Mouse (Mus musculus): ENCODE measurements around the gene Pkhd1. TPM values are rescaled to one million over a fixed set of nuclear protein-coding genes. Genes with fewer than 3 reads are reported as not detected.

Pkhd1 gene
- polyA plus RNA-seq, 1 experiment from 2014 or later: not detected

GRCm38 (mm10) chr1:20017619-20018018, 600.2 kb downstream of the Pkhd1 start:
- no peak overlapping the region for H3K4me2 ChIP-seq
- no peaks in the 10 kb centered on the region for H3K9me3 ChIP-seq (ENCODE audit: control insufficient read depth, low read length)
- 89% methylated on average over 4 of the region's 4 CpGs for WGBS
- H3K36me3 ChIP-seq (ENCODE audit: control insufficient read depth, insufficient read depth, low read length): no peaks in the 10 kb centered on the region
- no peak overlapping the region for H3K9ac ChIP-seq (ENCODE audit: low read length)
- DNase-seq (ENCODE audit: low spot score, missing footprints) (no peak), ATAC-seq (ENCODE audit: low FRiP score) (no peak)
- no peak overlapping the region for H3K27ac ChIP-seq (ENCODE audit: low read depth, low read length)
- no peaks in the 10 kb centered on the region for H3K4me1 ChIP-seq (ENCODE audit: control insufficient read depth, insufficient read depth, low read length)
- H3K27me3 ChIP-seq (ENCODE audit: control insufficient read depth, insufficient read depth, low read length): no peaks in the 10 kb centered on the region
- H3K4me3 ChIP-seq (ENCODE audit: low read depth, low read length): no peak overlapping the region

Other genes starting within 250 kb of the Pkhd1 start
- not detected in 2 replicates for gene Il17a, start 112.8 kb upstream of the Pkhd1 start, polyA plus RNA-seq (2014; fragmentation: Nextera tagmentation; extraction: Ambion mirVana)
- 0.14 TPM in 1 of 2 replicates, not detected in the other for gene Il17f, start 172.6 kb upstream of the Pkhd1 start, polyA plus RNA-seq (2014; fragmentation: Nextera tagmentation; extraction: Ambion mirVana)
- 195 and 210 TPM in 2 replicates for gene Mcm3, start 202.2 kb upstream of the Pkhd1 start, polyA plus RNA-seq (2014; fragmentation: Nextera tagmentation; extraction: Ambion mirVana)

All from midbrain, embryonic 11.5 days (tissue).